Mouse (Mus musculus) cerebellum, adult 2 months (tissue): ENCODE measurements around the gene Ifi27l2a.

Experiments
- CTCF ChIP-seq: fragments of 200-500 bp; IDR thresholded peaks from 2 replicates; pipeline ENCODE4 v1.5.1; 2011; ENCODE audit warnings: low read depth, mild to moderate bottlenecking, control low read depth, low read length, moderate library complexity, borderline replicate concordance; ENCODE audit not compliant: insufficient read depth
- POLR2A ChIP-seq: fragments of 200-500 bp; IDR thresholded peaks from 2 replicates; pipeline ENCODE4 v1.6.1; 2011; ENCODE audit warnings: low read length, control low read depth, borderline replicate concordance; ENCODE audit not compliant: insufficient read depth

- TF ChIP-seq CTCF (no peak), POLR2A (no peak)
Observed at GRCm38 (mm10) chr12:103433430-103433829, 10.1 kb downstream of the Ifi27l2a start.
